Mouse (Mus musculus): Measurements from ENCODE around the gene Prkar2a.

DNA sequence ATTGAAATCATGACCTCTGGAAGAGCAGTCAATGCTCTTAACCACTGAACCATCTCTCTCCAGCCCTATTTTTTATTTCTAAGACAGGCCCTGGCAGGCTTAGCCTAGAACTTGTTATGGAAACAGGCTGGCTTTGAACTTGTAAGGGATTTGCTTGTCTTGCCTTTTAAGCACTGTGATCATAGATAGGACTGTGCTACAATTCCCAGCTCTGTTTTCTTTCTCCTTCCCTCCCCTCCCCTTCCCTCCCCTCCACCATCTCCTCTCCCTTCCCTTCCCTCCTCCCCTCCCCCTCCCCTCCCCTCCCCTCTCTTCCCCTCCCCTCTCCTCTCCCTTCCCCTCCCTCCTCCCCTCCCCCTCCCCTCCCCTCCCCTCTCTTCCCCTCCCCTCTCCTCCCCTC lies 13.4 kb downstream of the Prkar2a start:
- no peak for TF ChIP-seq CTCF (IDR thresholded peaks at IDR 0.05; ENCODE audit: borderline replicate concordance, insufficient read depth, low read depth, low read length)
- no peak for TF ChIP-seq POLR2A (IDR thresholded peaks at IDR 0.05; ENCODE audit: borderline replicate concordance, insufficient read depth, low read length)
